Mouse (Mus musculus): ENCODE results near the gene Slc25a33.
"Not testable (repeated sequence)": the region's sequence is repeated elsewhere in the genome, so short reads cannot be mapped to it uniquely, and the experiment has no call there.

Slc25a33 gene

GRCm38 (mm10) chr4:149774094-149774470 is at the start of gene Slc25a33:
Gene Slc25a33 (minus strand): TSS chr4:149774277.
- peak; percentile 94 for DNase-seq (ENCODE audit: low read depth)

GRCm38 (mm10) chr4:149822586-149823196 is 48.6 kb upstream of the Slc25a33 start:
- DNase-seq (ENCODE audit: low read depth): no peak

GRCm38 (mm10) chr4:149822126-149822525 is 48.0 kb upstream of the Slc25a33 start:
- DNase-seq (ENCODE audit: low read depth): peak; percentile 12

GRCm38 (mm10) chr4:149820569-149820968 is 46.5 kb upstream of the Slc25a33 start:
- peak; percentile 78 for DNase-seq (ENCODE audit: low read depth)

- no peak for DNase-seq (ENCODE audit: low read depth)
Observed at GRCm38 (mm10) chr4:149819195-149819594, 45.1 kb upstream of the Slc25a33 start.

GRCm38 (mm10) chr4:149816598-149816997 is 42.5 kb upstream of the Slc25a33 start:
- DNase-seq (ENCODE audit: low read depth): no peak

GRCm38 (mm10) chr4:149815586-149815985 is 41.5 kb upstream of the Slc25a33 start:
- no peak for DNase-seq (ENCODE audit: low read depth)

- DNase-seq (ENCODE audit: low read depth): no peak
Observed at GRCm38 (mm10) chr4:149813409-149814184, 39.5 kb upstream of the Slc25a33 start.

- DNase-seq (ENCODE audit: low read depth): not testable (repeated sequence)
Observed at GRCm38 (mm10) chr4:149810372-149810771, 36.3 kb upstream of the Slc25a33 start.

GRCm38 (mm10) chr4:149808584-149809227 is 34.6 kb upstream of the Slc25a33 start:
- DNase-seq (ENCODE audit: low read depth): no peak

GRCm38 (mm10) chr4:149808060-149808567 is 34.0 kb upstream of the Slc25a33 start:
- DNase-seq (ENCODE audit: low read depth): no peak

GRCm38 (mm10) chr4:149806699-149807381 is 32.8 kb upstream of the Slc25a33 start:
- peak; percentile 92 for DNase-seq (ENCODE audit: low read depth)

GRCm38 (mm10) chr4:149802269-149802668 is 28.2 kb upstream of the Slc25a33 start:
- DNase-seq (ENCODE audit: low read depth): no peak

- no peak for DNase-seq (ENCODE audit: low read depth)
Observed at GRCm38 (mm10) chr4:149800576-149800975, 26.5 kb upstream of the Slc25a33 start.

GRCm38 (mm10) chr4:149800172-149800464 is 26.0 kb upstream of the Slc25a33 start:
- DNase-seq (ENCODE audit: low read depth): peak; percentile 73

- DNase-seq (ENCODE audit: low read depth): no peak
Observed at GRCm38 (mm10) chr4:149799346-149800171, 25.5 kb upstream of the Slc25a33 start.

- no peak for DNase-seq (ENCODE audit: low read depth)
Observed at GRCm38 (mm10) chr4:149798684-149799309, 24.7 kb upstream of the Slc25a33 start.

GRCm38 (mm10) chr4:149798116-149798515 is 24.0 kb upstream of the Slc25a33 start:
- no peak for DNase-seq (ENCODE audit: low read depth)

GRCm38 (mm10) chr4:149797220-149797610 is 23.1 kb upstream of the Slc25a33 start:
- DNase-seq (ENCODE audit: low read depth): no peak

- DNase-seq (ENCODE audit: low read depth): peak; percentile 76
Observed at GRCm38 (mm10) chr4:149796567-149797219, 22.6 kb upstream of the Slc25a33 start.

All from 416B (cell line).